Mouse (Mus musculus) cerebellum, adult 2 months (tissue): ENCODE measurements at regions not wholly inside any gene's neighbourhood (a gene's known extent, or its start where the extent isn't known, plus 50 kb on each side); places are given as distances from the start of the nearest gene placed in this dataset.

ENCODE experiments used
- CTCF ChIP-seq: fragments of 200-500 bp; IDR thresholded peaks from 2 replicates; pipeline ENCODE4 v1.5.1; 2011; ENCODE audit warnings: low read depth, mild to moderate bottlenecking, control low read depth, low read length, moderate library complexity, borderline replicate concordance; ENCODE audit not compliant: insufficient read depth
- POLR2A ChIP-seq: fragments of 200-500 bp; IDR thresholded peaks from 2 replicates; pipeline ENCODE4 v1.6.1; 2011; ENCODE audit warnings: low read length, control low read depth, borderline replicate concordance; ENCODE audit not compliant: insufficient read depth

DNA sequence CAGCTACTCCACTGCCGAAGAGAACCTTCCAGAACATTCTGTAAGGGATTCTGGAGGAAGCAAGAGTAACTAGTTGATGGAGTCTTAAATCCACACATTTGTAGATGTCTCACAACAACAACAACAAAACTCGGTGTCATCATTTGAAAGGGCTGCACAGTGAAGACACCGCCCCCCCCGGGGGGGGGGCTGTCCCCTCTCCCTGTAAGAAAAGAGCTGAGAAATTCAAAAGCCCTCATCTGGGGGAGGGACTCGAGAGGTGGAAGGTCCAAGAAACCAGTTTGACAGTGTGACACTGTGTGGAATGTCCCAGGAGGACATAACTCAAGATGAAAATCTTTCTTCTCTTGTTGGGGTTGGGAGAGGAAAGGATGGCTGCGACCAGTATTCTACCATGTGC, 87.7 kb downstream of the Fam43a start:
- TF ChIP-seq POLR2A (no peak), CTCF (no peak)
